Mouse (Mus musculus): ENCODE measurements around the gene Lasp1.

The Lasp1 gene

DNA sequence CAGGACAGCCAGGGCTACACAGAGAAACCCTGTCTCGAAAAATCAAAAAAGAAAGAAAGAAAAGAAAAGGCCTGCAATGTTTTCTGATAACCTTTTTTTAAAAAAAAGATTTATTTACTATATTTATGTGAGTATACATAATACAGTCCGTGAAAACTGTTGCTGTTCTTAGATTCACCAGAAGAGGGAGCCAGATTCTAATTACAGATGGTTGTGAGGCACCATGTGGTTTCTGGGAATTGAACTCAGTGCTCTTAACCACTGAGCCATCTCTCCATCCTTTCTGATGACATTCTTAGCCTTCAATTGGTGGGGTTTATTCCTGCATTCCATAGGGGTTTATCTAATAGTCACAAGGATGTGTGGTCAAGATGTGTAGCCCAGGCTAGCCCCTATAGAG is 5.6 kb upstream of the Lasp1 start:
- DNase-seq (ENCODE audit: extremely low spot score, low read depth, low spot score), result no peak

- no peak for DNase-seq (ENCODE audit: extremely low spot score, low read depth, low spot score)
Measured at GRCm38 (mm10) chr11:97796910-97797309, 1.9 kb upstream of the Lasp1 start.

- no peak for DNase-seq (ENCODE audit: extremely low spot score, low read depth, low spot score)
Measured at GRCm38 (mm10) chr11:97797369-97798082, 1.3 kb upstream of the Lasp1 start.

GRCm38 (mm10) chr11:97798083-97798435 is 741 bp upstream of the Lasp1 start:
- no peak for DNase-seq (ENCODE audit: extremely low spot score, low read depth, low spot score)

DNA sequence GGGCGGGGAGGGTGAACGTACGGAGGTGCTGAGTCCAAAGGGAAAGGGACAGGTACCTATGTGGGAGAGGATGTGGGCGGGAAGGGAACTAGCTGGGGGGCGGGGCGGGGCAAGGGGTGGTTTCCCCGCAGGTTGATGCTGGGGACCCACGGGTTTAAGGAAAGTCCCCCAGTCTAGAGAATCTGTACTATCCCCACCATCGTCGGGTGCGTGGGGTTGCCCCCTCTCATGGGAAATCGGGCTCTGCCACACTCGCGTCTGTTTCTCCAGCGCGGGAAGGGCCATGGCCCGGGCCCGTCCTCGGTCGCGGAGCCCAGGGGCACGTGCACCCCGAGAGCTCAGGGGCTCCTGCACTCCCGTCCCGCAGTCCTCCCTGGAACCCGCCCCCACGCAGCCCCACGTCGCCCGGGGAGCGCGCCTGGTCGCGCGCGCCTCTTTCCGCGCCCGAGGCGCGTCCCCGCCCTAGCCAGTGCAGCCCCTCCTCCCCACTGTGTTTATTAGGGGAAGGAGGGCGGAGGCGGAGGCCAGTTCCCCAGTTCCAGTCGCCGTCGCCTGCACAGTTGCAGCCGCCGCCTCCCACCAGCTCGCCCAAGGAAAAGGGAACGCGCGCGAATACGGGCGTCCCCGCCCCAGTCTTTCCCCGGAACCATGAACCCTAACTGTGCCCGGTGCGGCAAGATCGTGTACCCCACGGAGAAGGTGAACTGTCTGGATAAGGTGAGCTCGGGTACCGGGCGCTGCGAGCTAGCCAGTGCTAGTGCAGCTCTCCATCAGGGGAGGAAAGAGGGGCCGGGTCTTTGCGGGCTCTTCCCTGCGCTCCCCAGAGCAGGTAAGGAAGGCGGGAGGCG is 570 bp downstream of the Lasp1 start:
- no peak for DNase-seq (ENCODE audit: extremely low spot score, low read depth, low spot score)

GRCm38 (mm10) chr11:97799994-97800690 is 1.3 kb downstream of the Lasp1 start:
- no peak for DNase-seq (ENCODE audit: extremely low spot score, low read depth, low spot score)

DNA sequence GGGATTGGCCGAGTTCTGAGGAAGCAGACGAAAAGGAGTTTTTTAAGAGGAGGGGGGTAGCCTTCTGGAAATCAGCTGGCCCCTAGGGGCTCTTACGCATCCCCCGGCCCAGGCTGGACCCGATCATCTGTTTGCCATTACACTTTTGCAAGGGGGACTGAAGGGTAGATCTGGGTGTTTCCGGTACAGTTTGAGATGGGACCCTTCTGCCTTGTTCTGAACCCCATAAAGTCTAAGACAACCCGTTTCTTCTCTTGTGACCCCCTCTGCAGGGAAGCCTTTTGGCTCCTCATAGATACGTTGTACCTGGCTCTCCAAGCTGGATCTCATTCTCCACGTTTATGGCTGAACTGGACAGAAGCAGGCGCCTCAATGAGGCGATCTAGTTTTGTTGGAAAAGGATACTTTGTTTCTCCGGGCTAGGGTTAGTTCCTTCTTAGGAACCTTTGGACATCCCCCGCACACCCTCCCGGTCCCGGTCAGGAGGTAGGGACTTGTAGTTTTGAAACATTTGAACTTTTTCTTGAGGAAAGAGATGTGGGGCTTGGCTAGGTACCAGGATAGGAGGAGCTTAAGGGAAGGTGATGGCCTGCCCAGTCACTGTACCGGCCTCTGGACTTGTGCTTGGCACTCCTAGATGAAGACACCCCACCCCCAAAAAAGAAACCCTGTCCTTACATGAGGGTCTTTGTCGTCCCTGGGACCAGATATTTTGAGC is 2.0 kb downstream of the Lasp1 start:
- DNase-seq (ENCODE audit: extremely low spot score, low read depth, low spot score), result no peak

DNA sequence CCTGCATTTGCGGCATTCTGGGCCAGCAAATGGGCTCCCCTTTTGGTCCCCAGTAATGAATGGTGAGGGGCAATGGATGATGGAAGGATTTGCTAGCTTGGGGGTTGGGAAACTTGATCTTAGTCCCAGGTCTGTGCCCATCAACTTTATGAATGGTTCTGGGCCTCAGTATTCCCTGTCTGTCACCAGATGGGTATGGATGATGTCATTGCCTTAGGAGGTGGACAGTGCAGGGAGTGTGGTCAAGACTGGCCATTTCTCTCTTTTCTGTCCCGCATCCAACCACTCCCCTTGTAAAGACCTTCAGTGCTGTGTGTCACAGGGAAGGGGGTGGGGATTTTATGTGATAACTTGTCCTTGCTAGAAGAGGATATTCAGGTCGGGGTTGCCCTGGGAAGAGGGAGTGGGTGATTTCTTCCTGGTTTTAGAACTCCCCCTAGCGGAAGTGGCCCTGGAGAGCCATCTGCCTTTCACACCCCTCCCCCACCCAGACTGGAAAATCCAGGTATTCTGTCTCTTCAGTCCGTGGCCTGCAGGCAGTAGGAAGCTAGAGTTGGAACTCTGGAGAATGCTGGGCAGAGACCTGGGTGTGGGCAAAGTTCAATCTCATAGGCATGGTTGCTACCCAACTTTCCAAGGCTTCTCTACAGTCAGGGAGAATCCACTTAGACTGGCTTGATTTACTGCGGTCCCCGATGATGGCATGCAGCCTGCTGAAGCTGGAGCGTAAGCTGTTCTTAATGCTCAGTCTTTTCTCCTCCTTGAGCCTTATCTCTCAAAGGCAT is 2.8 kb downstream of the Lasp1 start:
- DNase-seq (ENCODE audit: extremely low spot score, low read depth, low spot score), result no peak

GRCm38 (mm10) chr11:97802194-97802470 is 3.3 kb downstream of the Lasp1 start:
- no peak for DNase-seq (ENCODE audit: extremely low spot score, low read depth, low spot score)

GRCm38 (mm10) chr11:97802495-97802894 is 3.7 kb downstream of the Lasp1 start:
- DNase-seq (ENCODE audit: extremely low spot score, low read depth, low spot score), result no peak

DNA sequence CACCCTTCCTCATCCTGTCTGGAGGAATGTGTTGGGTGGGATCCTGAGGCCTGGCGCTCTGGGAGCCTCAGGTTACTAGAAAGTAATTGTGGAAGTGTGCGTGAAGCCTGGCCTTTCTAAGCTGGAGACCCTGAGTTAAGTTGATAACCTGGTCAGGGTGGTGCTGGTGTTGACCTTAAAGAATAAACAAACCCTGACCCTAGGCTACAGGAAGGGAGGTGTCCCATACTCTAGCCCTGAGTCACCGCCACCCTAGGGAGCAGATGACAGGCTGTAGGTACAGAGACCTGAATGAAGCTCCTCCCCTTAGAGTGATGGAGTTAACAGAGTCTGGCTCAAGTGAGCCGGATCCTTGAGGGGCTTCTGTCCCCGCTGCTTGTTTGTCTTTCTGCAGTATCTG is 5.0 kb downstream of the Lasp1 start:
- DNase-seq (ENCODE audit: extremely low spot score, low read depth, low spot score), result no peak

GRCm38 (mm10) chr11:97804841-97805661 is 6.3 kb downstream of the Lasp1 start:
- DNase-seq (ENCODE audit: extremely low spot score, low read depth, low spot score), result no peak

- no peak for DNase-seq (ENCODE audit: extremely low spot score, low read depth, low spot score)
Measured at GRCm38 (mm10) chr11:97805662-97806612, 7.1 kb downstream of the Lasp1 start.

DNA sequence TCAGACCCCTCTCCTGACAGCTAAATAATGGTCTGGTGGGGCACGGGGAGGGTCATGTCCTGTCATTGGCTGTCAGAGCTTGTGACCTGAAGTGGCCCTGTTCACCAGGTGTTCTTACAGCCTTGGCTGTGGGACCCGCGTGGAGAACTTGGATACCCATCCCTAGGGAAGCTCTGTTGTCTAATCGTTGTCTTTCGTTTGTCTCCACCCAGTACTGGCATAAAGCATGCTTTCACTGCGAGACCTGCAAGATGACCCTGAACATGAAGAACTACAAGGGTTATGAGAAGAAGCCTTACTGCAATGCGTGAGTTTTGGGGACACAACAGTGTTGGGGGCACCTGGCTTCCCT is 7.8 kb downstream of the Lasp1 start:
- DNase-seq (ENCODE audit: extremely low spot score, low read depth, low spot score), result no peak

DNA sequence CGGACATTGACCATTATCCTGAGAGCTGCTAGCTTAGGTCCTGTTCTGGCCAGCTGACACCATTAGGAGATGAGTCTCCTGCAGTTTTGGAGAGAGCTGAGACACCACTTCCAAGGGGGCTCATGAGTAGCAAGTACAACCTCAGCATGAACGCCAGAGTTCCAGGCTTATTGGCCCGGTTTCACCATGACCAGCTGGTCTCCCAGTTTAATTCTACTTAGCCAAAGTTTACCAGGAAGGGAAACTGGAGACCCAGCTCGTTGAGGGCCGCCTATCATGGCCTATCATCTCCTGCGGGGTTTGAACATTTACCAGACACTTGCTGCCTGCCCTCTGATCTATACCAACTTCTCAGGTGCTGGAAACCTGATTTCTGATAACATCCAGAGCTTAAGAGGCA is 8.8 kb downstream of the Lasp1 start:
- no peak for DNase-seq (ENCODE audit: extremely low spot score, low read depth, low spot score)

GRCm38 (mm10) chr11:97808093-97808492 is 9.3 kb downstream of the Lasp1 start:
- no peak for DNase-seq (ENCODE audit: extremely low spot score, low read depth, low spot score)

DNA sequence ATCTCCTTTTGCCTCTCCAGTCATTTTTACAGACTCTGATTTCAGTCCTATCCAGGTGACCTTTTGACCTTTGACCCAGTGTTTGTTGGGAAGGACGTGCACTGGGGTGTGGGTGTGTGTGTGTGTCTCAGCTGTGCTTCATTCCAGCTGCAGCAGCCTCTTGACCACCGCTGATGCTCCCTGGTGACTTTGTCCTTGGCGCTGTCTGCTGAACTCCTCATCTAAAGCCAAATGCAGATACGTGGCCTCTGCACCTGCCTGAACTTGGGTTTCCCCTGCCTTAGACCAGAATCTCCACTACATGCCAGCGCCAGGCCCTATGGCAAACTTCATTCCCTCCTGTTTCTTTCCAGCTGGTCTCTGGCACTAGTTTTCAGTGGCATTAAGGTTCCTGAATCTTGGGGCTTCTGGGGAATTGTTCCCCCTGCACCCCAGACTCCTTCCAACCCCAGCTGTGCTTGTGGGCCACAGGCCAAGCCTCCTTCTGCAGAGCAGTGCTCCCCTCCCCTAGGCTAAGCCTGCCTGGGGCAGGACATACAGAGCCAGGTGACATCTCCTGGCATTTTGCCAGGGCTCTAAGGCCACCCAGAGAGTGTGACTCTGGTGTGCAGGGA is 9.9 kb downstream of the Lasp1 start:
- no peak for DNase-seq (ENCODE audit: extremely low spot score, low read depth, low spot score)

Data from hindlimb bud, embryonic 11.5 days (tissue).